Mouse (Mus musculus) MEL (cell line): ENCODE measurements around the gene 1700001P01Rik. TPM values are rescaled to one million over a fixed set of nuclear protein-coding genes. Genes with fewer than 3 reads are reported as not detected.

Source experiments
- DNase-seq: peaks from one replicate; pipeline ENCODE4 v3.0.0; 2011; ENCODE audit warnings: low read depth, low spot score
- H3K27ac ChIP-seq: 2 replicates; pipeline ENCODE4 v1.5.1; 2012; ENCODE audit warnings: low read depth, mild to moderate bottlenecking, control low read depth, low read length, moderate library complexity; ENCODE audit not compliant: control insufficient read depth
- H3K27me3 ChIP-seq, 2 experiments: fragments of 150-350 bp in 1 of 2; sonication (generic) in 1 of 2; 2 replicates each; pipeline ENCODE4 v1.6.1; 2012; ENCODE audit warnings: low read length in 2 of 2, mild to moderate bottlenecking in 2 of 2, improper control_type of control experiment in 1 of 2, moderate library complexity in 1 of 2; ENCODE audit not compliant: insufficient read depth in 2 of 2, control insufficient read depth in 1 of 2
- H3K36me3 ChIP-seq, 2 experiments: 2 replicates each; pipeline ENCODE4 v1.6.1; 2012 to 2014; ENCODE audit warnings: low read length in 2 of 2, improper control_type of control experiment in 1 of 2, inconsistent platforms in 1 of 2, mild to moderate bottlenecking in 1 of 2; ENCODE audit not compliant: insufficient read depth in 2 of 2, control insufficient read depth in 1 of 2
- H3K4me1 ChIP-seq, 2 experiments: fragments of 150-350 bp in 1 of 2; sonication (generic) in 1 of 2; 2 replicates each; pipeline ENCODE4 v1.6.1; 2012; ENCODE audit warnings: low read length in 2 of 2, improper control_type of control experiment in 1 of 2, mild to moderate bottlenecking in 1 of 2; ENCODE audit not compliant: insufficient read depth in 2 of 2, control insufficient read depth in 1 of 2
- H3K4me3 ChIP-seq, 2 experiments: fragments of 150-350 bp in 1 of 2; sonication (generic) in 1 of 2; 2 replicates each; pipeline ENCODE4 v1.5.1; 2012; ENCODE audit warnings: low read depth in 2 of 2, low read length in 2 of 2, mild to moderate bottlenecking in 2 of 2, moderate library complexity in 2 of 2, control low read depth in 1 of 2, improper control_type of control experiment in 1 of 2; ENCODE audit not compliant: control insufficient read depth in 1 of 2, insufficient read depth in 1 of 2
- H3K79me2 ChIP-seq: 2 replicates; pipeline ENCODE4 v1.6.1; 2012; ENCODE audit warnings: mild to moderate bottlenecking, low read length, moderate library complexity; ENCODE audit not compliant: control insufficient read depth, poor library complexity, insufficient read depth
- H3K9ac ChIP-seq: 2 replicates; pipeline ENCODE4 v1.6.1; 2012; ENCODE audit warnings: low read depth, mild to moderate bottlenecking, control low read depth, low read length, moderate library complexity; ENCODE audit not compliant: control insufficient read depth, poor library complexity, severe bottlenecking
- H3K9me3 ChIP-seq: fragments of 150-350 bp; sonication (generic); replicated peaks from 2 replicates; pipeline ENCODE4 v1.6.1; 2012; ENCODE audit warnings: mild to moderate bottlenecking, low read length, improper control_type of control experiment, moderate library complexity; ENCODE audit not compliant: insufficient read depth
- BHLHE40 ChIP-seq: IDR thresholded peaks from 2 replicates; pipeline ENCODE4 v1.6.1; 2012; ENCODE audit warnings: low read depth, mild to moderate bottlenecking, inconsistent platforms, low read length, improper control_type of control experiment, borderline replicate concordance
- CHD1 ChIP-seq: IDR thresholded peaks from 2 replicates; pipeline ENCODE4 v1.6.1; 2012; ENCODE audit warnings: low read depth, mild to moderate bottlenecking, inconsistent platforms, low read length, improper control_type of control experiment
- CHD2 ChIP-seq: IDR thresholded peaks from 2 replicates; pipeline ENCODE4 v1.6.1; 2011; ENCODE audit warnings: low read length, improper control_type of control experiment
- CTCF ChIP-seq, 3 experiments: IDR thresholded peaks in 2 of 3; conservative IDR thresholded peaks in 1 of 3; 2 replicates each; pipeline ENCODE4 v1.5.1; 2011 to 2012; ENCODE audit warnings: low read length in 3 of 3, low read depth in 2 of 3, mild to moderate bottlenecking in 2 of 3, improper control_type of control experiment in 1 of 3, inconsistent platforms in 1 of 3, mixed read lengths in 1 of 3, moderate library complexity in 1 of 3; ENCODE audit not compliant: control insufficient read depth in 1 of 3, insufficient read depth in 1 of 3, poor library complexity in 1 of 3, severe bottlenecking in 1 of 3
- ELF1 ChIP-seq: IDR thresholded peaks from 2 replicates; pipeline ENCODE4 v1.6.1; 2014; ENCODE audit warnings: low read depth, mild to moderate bottlenecking, inconsistent platforms, low read length, improper control_type of control experiment, moderate library complexity
- KAT2A ChIP-seq: conservative IDR thresholded peaks from 2 replicates; pipeline ENCODE4 v1.6.1; 2012; ENCODE audit warnings: low read depth, low read length, improper control_type of control experiment, inconsistent platforms
- MAX ChIP-seq: IDR thresholded peaks from 2 replicates; pipeline ENCODE4 v1.6.1; 2011; ENCODE audit warnings: low read length, improper control_type of control experiment
- MXI1 ChIP-seq: IDR thresholded peaks from 2 replicates; pipeline ENCODE4 v1.6.1; 2011; ENCODE audit warnings: mild to moderate bottlenecking, low read depth, low read length, improper control_type of control experiment
- MYC ChIP-seq: IDR thresholded peaks from 2 replicates; pipeline ENCODE4 v1.6.1; 2011; ENCODE audit warnings: low read depth, mild to moderate bottlenecking, low read length, improper control_type of control experiment, moderate library complexity
- POLR2AphosphoS2 ChIP-seq: IDR thresholded peaks from 2 replicates; pipeline ENCODE4 v1.6.1; 2011; ENCODE audit warnings: low read length, improper control_type of control experiment
- SMC3 ChIP-seq: IDR thresholded peaks from 2 replicates; pipeline ENCODE4 v1.6.1; 2011; ENCODE audit warnings: low read depth, low read length, improper control_type of control experiment
- TAL1 ChIP-seq: IDR thresholded peaks from 2 replicates; pipeline ENCODE4 v1.6.1; 2012; ENCODE audit warnings: mild to moderate bottlenecking, inconsistent platforms, low read length, moderate library complexity, mixed read lengths
- USF2 ChIP-seq, 2 experiments: IDR thresholded peaks; 2 replicates each; pipeline ENCODE4 v1.6.1; 2011 to 2012; ENCODE audit warnings: improper control_type of control experiment in 2 of 2, low read length in 2 of 2, borderline replicate concordance in 1 of 2, inconsistent platforms in 1 of 2, low read depth in 1 of 2, mild to moderate bottlenecking in 1 of 2; ENCODE audit not compliant: insufficient read depth in 1 of 2
- ZMIZ1 ChIP-seq: IDR thresholded peaks from 2 replicates; pipeline ENCODE4 v1.6.1; 2012; ENCODE audit warnings: low read depth, mild to moderate bottlenecking, inconsistent platforms, low read length, improper control_type of control experiment, moderate library complexity
- ZNF384 ChIP-seq: IDR thresholded peaks from 2 replicates; pipeline ENCODE4 v1.6.1; 2012; ENCODE audit warnings: low read depth, mild to moderate bottlenecking, inconsistent platforms, low read length, improper control_type of control experiment
- polyA plus RNA-seq, 2 experiments: library from polyadenylated mRNA; stranded (reverse) in 1 of 2; unstranded in 1 of 2; fragments of >175 nt in 1 of 2; fragments of >200 nt in 1 of 2; gene quantifications; 2 replicates each; pipeline versions ENCODE4 v1.2.1 to v1.2.4; 2012; ENCODE audit warnings: low replicate concordance in 2 of 2, low read depth in 1 of 2; ENCODE audit not compliant: insufficient read length in 2 of 2, insufficient read depth in 1 of 2, missing spikeins in 1 of 2
- total RNA-seq: library from RNA; depleted of rRNA; stranded (reverse); fragments of 300-350 nt; gene quantifications from 2 replicates; pipeline ENCODE4 v1.2.3, GENCODE M21; 2012

Gene 1700001P01Rik
- total and polyA plus RNA-seq, 3 experiments = 0.43 to 0.69 TPM; not detected in 1

DNA sequence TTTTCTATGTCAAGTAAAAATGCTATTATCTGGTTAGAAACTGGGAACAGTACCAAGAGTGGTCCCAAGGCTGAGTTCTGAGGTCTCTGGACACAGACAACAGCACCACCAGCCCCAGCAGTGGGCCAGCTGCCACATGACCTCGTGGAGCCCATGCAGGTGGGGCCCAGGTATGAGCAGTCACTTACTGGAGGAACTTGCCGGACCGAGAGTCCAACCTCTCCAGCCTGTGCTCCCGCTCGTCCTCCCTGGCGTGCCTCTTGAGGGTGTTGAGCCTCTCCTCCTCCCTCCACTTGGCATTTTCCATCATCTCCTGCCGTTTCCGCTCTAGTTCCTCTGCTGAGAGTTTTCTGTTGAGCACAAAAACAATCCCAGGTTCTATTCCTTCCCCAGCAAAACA lies 27.9 kb downstream of the 1700001P01Rik start:
- no peak overlapping the region for H3K9ac ChIP-seq
- peaks cover 2 to 11% of the 10 kb centered on the region in 2 experiments; a peak in 3 of 4 replicates for H3K36me3 ChIP-seq
- no peak overlapping the region for H3K27ac ChIP-seq
- DNase-seq = no peak
- H3K79me2 ChIP-seq = peaks cover 18% of the 10 kb centered on the region
- no peak overlapping the region for H3K4me3 ChIP-seq
- no peaks in the 10 kb centered on the region for H3K27me3 ChIP-seq
- H3K4me1 ChIP-seq = peaks cover 2 to 6% of the 10 kb centered on the region in 2 experiments; a peak in 2 of 4 replicates
- H3K9me3 ChIP-seq = no peaks in the 10 kb centered on the region
- TF ChIP-seq ZMIZ1 (no peak), CHD2 (no peak), BHLHE40 (no peak), CTCF (IDR thresholded peaks at IDR 0.05 in 2 of 3, conservative IDR thresholded peaks at IDR 0.05 in 1 of 3; ENCODE audit: control insufficient read depth in 1 of 3, insufficient read depth in 1 of 3, low read depth in 2 of 3, low read length in 3 of 3, poor library complexity in 1 of 3, severe bottlenecking in 1 of 3) (no peak), CHD1 (no peak), MAX (no peak), ELF1 (no peak)

GRCm38 (mm10) chr11:97745331-97745721 lies 30.4 kb downstream of the 1700001P01Rik start:
- peaks cover 2 to 7% of the 10 kb centered on the region in 2 experiments; a peak in 2 of 4 replicates for H3K4me1 ChIP-seq
- H3K4me3 ChIP-seq = peak overlapping the region; percentile 49 to 86
- TF ChIP-seq SMC3 (no peak), TAL1 (no peak), POLR2AphosphoS2 (0 out of 2 replicates have a peak, but pooled peaks have one; percentile 14), USF2 (IDR thresholded peaks at IDR 0.05; ENCODE audit: borderline replicate concordance in 1 of 2, insufficient read depth in 1 of 2, low read depth in 1 of 2, low read length in 2 of 2) (no peak), KAT2A (no peak), MAX (no peak), ZNF384 (no peak), MXI1 (no peak; the same call in none of the 2 replicates), MYC (peak; percentile 67; the same call in 1 of the 2 replicates)
- peaks cover under 1 to 12% of the 10 kb centered on the region in 2 experiments; a peak in 3 of 4 replicates for H3K36me3 ChIP-seq
- H3K27ac ChIP-seq = no peak overlapping the region
- H3K9me3 ChIP-seq = no peaks in the 10 kb centered on the region
- H3K9ac ChIP-seq = peak overlapping the region; percentile 48
- DNase-seq = no peak
- H3K27me3 ChIP-seq = no peaks in the 10 kb centered on the region
- H3K79me2 ChIP-seq = peaks cover 34% of the 10 kb centered on the region
